Mouse (Mus musculus): Measurements from ENCODE around the gene Mutyh.

- no peak for TF ChIP-seq ZNF384 (IDR thresholded peaks at IDR 0.05; ENCODE audit: low read depth, low read length)
- TF ChIP-seq ELF1 (IDR thresholded peaks at IDR 0.05; ENCODE audit: low read depth, low read length) = no peak
- no peak for TF ChIP-seq POLR2A (IDR thresholded peaks at IDR 0.05; ENCODE audit: control insufficient read depth in 1 of 2, insufficient read depth in 1 of 2, low read depth in 1 of 2, low read length in 2 of 2, poor library complexity in 1 of 2)
- no peak for TF ChIP-seq MEF2A (IDR thresholded peaks at IDR 0.05; ENCODE audit: extremely low read depth, insufficient replicate concordance, low read depth, low read length, poor library complexity, severe bottlenecking)
- TF ChIP-seq TAL1 (IDR thresholded peaks at IDR 0.05; ENCODE audit: low read length) = no peak
- TF ChIP-seq NELFE (IDR thresholded peaks at IDR 0.05; ENCODE audit: low read depth, low read length) = no peak
- no peak for TF ChIP-seq CTCF (IDR thresholded peaks at IDR 0.05 in 2 of 3, conservative IDR thresholded peaks at IDR 0.05 in 1 of 3; ENCODE audit: control insufficient read depth in 1 of 3, insufficient read depth in 1 of 3, low read depth in 2 of 3, low read length in 3 of 3, poor library complexity in 1 of 3, severe bottlenecking in 1 of 3)
- TF ChIP-seq RCOR1 (IDR thresholded peaks at IDR 0.05; ENCODE audit: low read depth, low read length) = no peak
- no peak for TF ChIP-seq SMC3 (IDR thresholded peaks at IDR 0.05; ENCODE audit: low read depth, low read length)
- no peak for TF ChIP-seq EP300 (IDR thresholded peaks at IDR 0.05; ENCODE audit: low read depth in 1 of 2, low read length in 2 of 2)
- no peak for TF ChIP-seq KAT2A (conservative IDR thresholded peaks at IDR 0.05; ENCODE audit: low read depth, low read length)
- no peak for TF ChIP-seq MYC (IDR thresholded peaks at IDR 0.05; ENCODE audit: low read depth, low read length)
Measured at GRCm38 (mm10) chr4:116781366-116781765, 26.2 kb upstream of the Mutyh start.

All from MEL (cell line).